Mouse (Mus musculus): Measurements from ENCODE around the gene Anapc11. TPM values are rescaled to one million over a fixed set of nuclear protein-coding genes. Genes with fewer than 3 reads are reported as not detected.

The Anapc11 gene
- polyA plus RNA-seq, 1 experiment from 2014 or later: 244 TPM

DNA sequence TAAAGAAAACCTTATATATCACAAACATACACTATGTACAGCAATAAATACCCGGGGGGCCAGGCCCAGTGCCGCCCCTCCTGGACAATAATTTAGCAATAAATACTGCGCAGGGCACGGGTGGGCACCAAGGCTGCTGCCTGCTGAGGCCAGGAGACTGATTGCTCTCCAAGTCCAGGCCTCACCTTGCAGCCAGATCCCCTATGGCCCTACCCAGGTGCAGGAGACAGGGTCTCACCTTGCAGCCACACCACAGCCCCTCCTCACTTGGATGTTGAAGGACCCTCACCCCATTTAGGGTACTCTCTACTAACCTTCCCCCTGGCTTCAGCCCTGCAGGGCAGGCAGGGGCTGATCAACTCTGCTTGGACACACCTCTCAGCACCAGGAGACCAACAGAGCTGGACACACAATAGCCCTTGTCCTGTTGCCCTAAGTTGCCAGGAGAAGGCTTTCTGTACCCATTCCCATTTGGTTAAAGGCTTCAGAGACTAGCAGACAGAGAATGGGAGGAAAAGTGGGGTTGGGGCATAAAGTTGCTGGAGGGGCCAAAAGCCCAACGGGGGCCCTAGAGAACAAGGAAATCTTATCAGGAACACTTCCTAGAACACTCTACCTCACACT, 27.0 kb downstream of the Anapc11 start, which contains the start of gene Sirt7:
Gene Sirt7, minus strand, starts transcription at position 89 of the 624 bp plus-strand sequence.
- Histone ChIP-seq H3K36me3 (ENCODE audit: control insufficient read depth, insufficient read depth, low read length) (peaks cover 46% of the 10 kb centered on the region), H3K4me1 (replicated peaks; ENCODE audit: control insufficient read depth, insufficient read depth, low read length) (peaks cover 21% of the 10 kb centered on the region), H3K9me3 (ENCODE audit: control insufficient read depth, low read length) (no peaks in the 10 kb centered on the region), H3K27ac (ENCODE audit: low read depth) (peak within 1 kb of the TSS; percentile 70), H3K27me3 (replicated peaks; ENCODE audit: control insufficient read depth, insufficient read depth, low read length) (no peaks in the 10 kb centered on the region), H3K4me3 (ENCODE audit: low read depth, low read length) (peak within 1 kb of the TSS; percentile 97), H3K9ac (ENCODE audit: low read length) (peak within 1 kb of the TSS; percentile 73), H3K4me2 (ENCODE audit: low read length) (peak within 1 kb of the TSS; percentile 98)
- DNase-seq (ENCODE audit: low spot score) (no peak), ATAC-seq (replicated peaks; ENCODE audit: low FRiP score, low TSS enrichment, low read depth) (0 out of 2 replicates have a peak, but pooled peaks have one; percentile 4)
- 17% methylated on average over 5 of the region's 5 CpGs for WGBS

- H3K4me3 ChIP-seq (ENCODE audit: low read depth, low read length): no peak overlapping the region
- H3K27ac ChIP-seq (ENCODE audit: low read depth): no peak overlapping the region
- DNase-seq (ENCODE audit: low spot score) (no peak), ATAC-seq (replicated peaks; ENCODE audit: low FRiP score, low TSS enrichment, low read depth) (no peak)
- H3K4me1 ChIP-seq (replicated peaks; ENCODE audit: control insufficient read depth, insufficient read depth, low read length): peaks cover 26% of the 10 kb centered on the region
- H3K4me2 ChIP-seq (ENCODE audit: low read length): no peak overlapping the region
- no peak overlapping the region for H3K9ac ChIP-seq (ENCODE audit: low read length)
- WGBS: 90% methylated on average over 11 of the region's 11 CpGs
- peaks cover 31% of the 10 kb centered on the region for H3K36me3 ChIP-seq (ENCODE audit: control insufficient read depth, insufficient read depth, low read length)
- H3K9me3 ChIP-seq (ENCODE audit: control insufficient read depth, low read length): no peaks in the 10 kb centered on the region
- H3K27me3 ChIP-seq (replicated peaks; ENCODE audit: control insufficient read depth, insufficient read depth, low read length): no peaks in the 10 kb centered on the region
These were observed 28.7 kb downstream of the Anapc11 start for GRCm38 (mm10) chr11:120626785-120627467.

DNA sequence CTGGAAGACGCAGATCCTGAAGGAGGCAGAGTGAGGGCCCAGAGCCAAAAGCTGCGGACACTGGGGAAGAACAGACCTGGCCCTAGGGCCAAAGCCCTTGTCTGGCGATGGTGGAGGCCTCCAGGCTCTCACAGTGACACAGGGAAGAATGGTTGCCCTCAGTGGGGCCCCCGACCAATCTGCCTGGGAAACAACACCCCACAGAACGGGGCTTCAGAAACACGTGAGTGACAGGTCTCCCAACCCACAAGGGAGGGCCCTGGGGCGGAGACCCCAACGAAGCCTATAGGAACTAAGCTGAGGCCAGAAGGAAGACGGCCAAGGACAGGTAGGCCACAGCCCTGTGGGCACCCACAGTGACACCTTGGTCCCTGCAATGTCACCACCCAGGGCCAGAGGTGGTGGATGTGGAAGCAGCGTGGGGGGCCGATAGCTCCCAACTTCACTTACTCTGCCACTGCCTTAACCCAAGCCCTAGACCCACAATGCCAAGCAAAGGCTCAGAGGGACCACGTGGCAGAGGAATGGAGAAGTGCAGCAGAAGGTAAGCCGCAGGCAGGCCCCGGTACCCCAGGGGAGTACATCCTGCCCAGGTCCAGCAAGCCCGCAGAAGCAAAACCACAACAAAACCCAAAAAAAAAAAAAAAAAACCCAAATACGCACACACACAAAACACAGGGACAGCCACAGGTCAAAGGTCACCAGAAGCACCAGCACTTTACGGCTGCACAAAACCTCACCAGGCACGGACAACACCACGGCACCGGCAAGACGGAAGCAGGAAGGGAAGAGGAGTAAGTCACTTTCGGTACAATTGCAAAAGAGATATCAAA, 29.5 kb downstream of the Anapc11 start:
- no peak overlapping the region for H3K4me3 ChIP-seq (ENCODE audit: low read depth, low read length)
- peaks cover 32% of the 10 kb centered on the region for H3K4me1 ChIP-seq (replicated peaks; ENCODE audit: control insufficient read depth, insufficient read depth, low read length)
- no peaks in the 10 kb centered on the region for H3K9me3 ChIP-seq (ENCODE audit: control insufficient read depth, low read length)
- peaks cover 25% of the 10 kb centered on the region for H3K36me3 ChIP-seq (ENCODE audit: control insufficient read depth, insufficient read depth, low read length)
- no peak overlapping the region for H3K27ac ChIP-seq (ENCODE audit: low read depth)
- DNase-seq (ENCODE audit: low spot score): no peak
- no peak overlapping the region for H3K4me2 ChIP-seq (ENCODE audit: low read length)
- H3K27me3 ChIP-seq (replicated peaks; ENCODE audit: control insufficient read depth, insufficient read depth, low read length): no peaks in the 10 kb centered on the region
- H3K9ac ChIP-seq (ENCODE audit: low read length): no peak overlapping the region
- ATAC-seq (replicated peaks; ENCODE audit: low FRiP score, low TSS enrichment, low read depth): no peak
- WGBS: 78% methylated on average over 22 of the region's 22 CpGs

DNA sequence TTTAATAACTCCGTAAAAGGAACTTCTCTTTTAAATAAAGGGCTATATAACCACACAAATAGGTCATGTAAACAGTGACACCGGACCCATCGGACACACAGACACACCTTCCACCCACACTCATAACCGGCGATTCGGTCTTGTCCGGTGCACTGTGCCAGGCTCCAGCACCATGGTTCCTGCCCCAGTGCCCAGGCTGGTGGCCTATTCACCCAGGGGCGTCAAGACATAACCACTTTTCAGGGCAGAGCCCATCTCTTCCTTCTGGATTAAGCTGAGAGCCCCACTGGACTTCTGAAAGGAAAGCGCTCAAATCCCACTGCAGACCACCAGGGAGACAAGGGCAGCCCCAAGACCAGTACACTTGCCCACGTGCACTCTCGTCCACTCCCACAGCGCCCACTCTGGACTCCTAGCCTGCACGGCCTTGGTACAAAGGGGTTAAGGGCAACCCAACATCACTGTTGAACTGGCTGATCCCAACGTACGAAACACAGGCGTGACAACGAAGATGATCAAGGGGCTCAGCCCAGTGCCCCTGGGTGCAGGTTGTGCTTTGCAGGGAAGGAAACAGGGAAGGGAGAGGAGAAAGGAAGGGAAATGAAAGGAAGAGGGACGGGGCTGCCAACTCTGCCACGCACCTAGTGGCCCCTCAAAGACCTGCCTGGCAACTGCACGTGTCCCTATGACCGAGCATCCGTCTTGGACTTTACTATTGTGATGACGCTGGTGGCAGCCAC, 30.6 kb downstream of the Anapc11 start:
- Histone ChIP-seq H3K4me2 (ENCODE audit: low read length) (no peak overlapping the region), H3K27me3 (replicated peaks; ENCODE audit: control insufficient read depth, insufficient read depth, low read length) (no peaks in the 10 kb centered on the region), H3K4me3 (ENCODE audit: low read depth, low read length) (no peak overlapping the region), H3K4me1 (replicated peaks; ENCODE audit: control insufficient read depth, insufficient read depth, low read length) (peaks cover 31% of the 10 kb centered on the region), H3K36me3 (ENCODE audit: control insufficient read depth, insufficient read depth, low read length) (peaks cover 16% of the 10 kb centered on the region), H3K9ac (ENCODE audit: low read length) (no peak overlapping the region), H3K9me3 (ENCODE audit: control insufficient read depth, low read length) (no peaks in the 10 kb centered on the region), H3K27ac (ENCODE audit: low read depth) (no peak overlapping the region)
- DNase-seq (ENCODE audit: low spot score) (no peak), ATAC-seq (replicated peaks; ENCODE audit: low FRiP score, low TSS enrichment, low read depth) (no peak)
- WGBS: 93% methylated on average over 23 of the region's 23 CpGs

- H3K27ac ChIP-seq (ENCODE audit: low read depth): peak overlapping the region; percentile 43; the same call in 1 of the 2 replicates
- H3K4me3 ChIP-seq (ENCODE audit: low read depth, low read length): no peak overlapping the region
- no peak for ATAC-seq (replicated peaks; ENCODE audit: low FRiP score, low TSS enrichment, low read depth)
- H3K36me3 ChIP-seq (ENCODE audit: control insufficient read depth, insufficient read depth, low read length): peaks cover 16% of the 10 kb centered on the region
- no peaks in the 10 kb centered on the region for H3K9me3 ChIP-seq (ENCODE audit: control insufficient read depth, low read length)
- no peak for DNase-seq (ENCODE audit: low spot score)
- 80% methylated on average over 23 of the region's 23 CpGs for WGBS
- H3K27me3 ChIP-seq (replicated peaks; ENCODE audit: control insufficient read depth, insufficient read depth, low read length): no peaks in the 10 kb centered on the region
- peak overlapping the region; percentile 11; the same call in 1 of the 2 replicates for H3K9ac ChIP-seq (ENCODE audit: low read length)
- peak overlapping the region; percentile 18; the same call in 1 of the 2 replicates for H3K4me2 ChIP-seq (ENCODE audit: low read length)
- peaks cover 26% of the 10 kb centered on the region for H3K4me1 ChIP-seq (replicated peaks; ENCODE audit: control insufficient read depth, insufficient read depth, low read length)
These were observed 31.1 kb downstream of the Anapc11 start for GRCm38 (mm10) chr11:120629341-120629730.

- no peaks in the 10 kb centered on the region for H3K27me3 ChIP-seq (replicated peaks; ENCODE audit: control insufficient read depth, insufficient read depth, low read length)
- no peak overlapping the region for H3K4me3 ChIP-seq (ENCODE audit: low read depth, low read length)
- no peaks in the 10 kb centered on the region for H3K9me3 ChIP-seq (ENCODE audit: control insufficient read depth, low read length)
- peak overlapping the region; percentile 11; the same call in 1 of the 2 replicates for H3K9ac ChIP-seq (ENCODE audit: low read length)
- no peak for DNase-seq (ENCODE audit: low spot score)
- peaks cover 16% of the 10 kb centered on the region for H3K36me3 ChIP-seq (ENCODE audit: control insufficient read depth, insufficient read depth, low read length)
- 44% methylated on average over 7 of the region's 7 CpGs for WGBS
- ATAC-seq (replicated peaks; ENCODE audit: low FRiP score, low TSS enrichment, low read depth): no peak
- peak overlapping the region; percentile 18 for H3K4me2 ChIP-seq (ENCODE audit: low read length)
- H3K4me1 ChIP-seq (replicated peaks; ENCODE audit: control insufficient read depth, insufficient read depth, low read length): peaks cover 26% of the 10 kb centered on the region
- peak overlapping the region; percentile 43; the same call in 1 of the 2 replicates for H3K27ac ChIP-seq (ENCODE audit: low read depth)
These were observed 31.7 kb downstream of the Anapc11 start for GRCm38 (mm10) chr11:120629911-120630310.

DNA sequence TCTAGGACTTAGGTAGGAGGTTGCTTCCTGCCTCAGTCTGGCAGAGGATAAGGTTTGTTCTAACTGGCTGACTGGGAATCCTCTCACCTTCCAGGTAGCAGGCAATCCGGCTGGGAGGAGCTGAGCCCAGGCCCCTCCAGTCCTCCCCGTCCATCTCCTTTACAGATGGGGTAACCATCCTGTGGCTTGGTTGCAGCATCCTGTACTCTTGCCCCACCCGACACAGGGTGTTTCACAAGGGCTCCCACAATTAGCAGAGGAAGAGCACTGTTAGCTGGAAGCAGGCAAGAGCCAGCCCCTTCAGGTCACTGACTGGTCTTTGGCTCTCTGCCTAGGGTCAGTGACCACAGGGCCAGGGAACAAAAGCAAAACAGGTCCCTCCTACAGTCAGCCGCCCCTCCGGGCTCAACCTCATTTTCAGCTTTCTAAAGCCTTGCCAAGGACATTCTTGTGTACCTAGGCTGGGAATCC, 32.2 kb downstream of the Anapc11 start:
- no peak for DNase-seq (ENCODE audit: low spot score)
- 47% methylated on average over 5 of the region's 5 CpGs for WGBS

More for the DNA sequence above, 32.2 kb downstream of the Anapc11 start:
- Histone ChIP-seq H3K9me3 (ENCODE audit: control insufficient read depth, low read length) (no peaks in the 10 kb centered on the region), H3K9ac (ENCODE audit: low read length) (no peak overlapping the region), H3K4me3 (ENCODE audit: low read depth, low read length) (no peak overlapping the region), H3K4me1 (replicated peaks; ENCODE audit: control insufficient read depth, insufficient read depth, low read length) (peaks cover 22% of the 10 kb centered on the region), H3K27ac (ENCODE audit: low read depth) (peak overlapping the region; percentile 43; the same call in 1 of the 2 replicates), H3K4me2 (ENCODE audit: low read length) (peak overlapping the region; percentile 18), H3K27me3 (replicated peaks; ENCODE audit: control insufficient read depth, insufficient read depth, low read length) (no peaks in the 10 kb centered on the region), H3K36me3 (ENCODE audit: control insufficient read depth, insufficient read depth, low read length) (peaks cover 16% of the 10 kb centered on the region)
- ATAC-seq (replicated peaks; ENCODE audit: low FRiP score, low TSS enrichment, low read depth): no peak

Measured in intestine, embryonic 14.5 days (tissue).